Mouse (Mus musculus): ENCODE results near the gene Ghitm. TPM values are rescaled to one million over a fixed set of nuclear protein-coding genes. Genes with fewer than 3 reads are reported as not detected.

The Ghitm gene
- polyA plus RNA-seq, 1 experiment, result 396 TPM

Other genes with a start within 250 kb of the Ghitm start
- 9.5 TPM for gene Ccser2, start 166.5 kb downstream of the Ghitm start, polyA plus RNA-seq (2012; fragmentation: generic; extraction: Trizol)
- gene Rgr, start 86.3 kb downstream of the Ghitm start, polyA plus RNA-seq (2012; fragmentation: generic; extraction: Trizol), result not detected
- not detected for gene Lrit1, start 80.4 kb downstream of the Ghitm start, polyA plus RNA-seq (2012; fragmentation: generic; extraction: Trizol)
- gene Lrit2, start 67.3 kb downstream of the Ghitm start, polyA plus RNA-seq (2012; fragmentation: generic; extraction: Trizol), result not detected
- gene Cdhr1, start 36.9 kb downstream of the Ghitm start, polyA plus RNA-seq (2012; fragmentation: generic; extraction: Trizol), result 0.19 TPM
- 1.2 TPM for gene 2610528A11Rik, start 21.2 kb downstream of the Ghitm start, polyA plus RNA-seq (2012; fragmentation: generic; extraction: Trizol)

Measured in myocyte (in vitro differentiated cells).